Mouse (Mus musculus): ENCODE data around the gene Art5.

Art5 gene

GRCm38 (mm10) chr7:102109171-102109570 is at the start of gene Art5:
Gene Art5 (minus strand): TSS chr7:102109489.
- DNase-seq (ENCODE audit: low read depth, low spot score): no peak

- DNase-seq (ENCODE audit: low read depth, low spot score): no peak
Measured at GRCm38 (mm10) chr7:102153691-102154090, 44.4 kb upstream of the Art5 start.

- DNase-seq (ENCODE audit: low read depth, low spot score): no peak
Measured at GRCm38 (mm10) chr7:102137898-102138297, 28.6 kb upstream of the Art5 start.

GRCm38 (mm10) chr7:102137464-102137863 is 28.2 kb upstream of the Art5 start:
- DNase-seq (ENCODE audit: low read depth, low spot score): no peak

- no peak for DNase-seq (ENCODE audit: low read depth, low spot score)
Measured at GRCm38 (mm10) chr7:102132395-102132794, 23.1 kb upstream of the Art5 start.

GRCm38 (mm10) chr7:102120326-102120725 is 11.0 kb upstream of the Art5 start:
- no peak for DNase-seq (ENCODE audit: low read depth, low spot score)

DNA sequence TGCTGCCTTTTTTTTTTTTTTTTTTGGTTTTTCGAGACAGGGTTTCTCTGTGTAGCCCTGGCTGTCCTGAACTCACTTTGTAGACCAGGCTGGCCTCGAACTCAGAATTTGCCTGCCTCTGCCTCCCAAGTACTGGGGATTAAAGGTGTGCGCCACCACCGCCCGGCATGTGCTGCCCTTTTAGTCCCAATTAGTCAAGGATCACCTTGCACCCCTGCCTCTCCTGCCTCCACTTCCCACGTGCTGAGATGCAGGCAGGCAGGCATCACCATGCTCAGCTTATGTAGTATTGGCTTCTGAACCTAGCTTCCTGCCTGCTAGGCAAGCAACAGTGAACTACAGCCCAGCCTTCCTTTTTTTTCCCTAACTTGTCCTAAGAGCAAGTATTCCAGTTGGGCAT is 8.1 kb upstream of the Art5 start:
- no peak for DNase-seq (ENCODE audit: low read depth, low spot score)

- DNase-seq (ENCODE audit: low read depth, low spot score): no peak
Measured at GRCm38 (mm10) chr7:102116579-102117331, 7.5 kb upstream of the Art5 start, which contains the start of gene Chrna10. Gene Chrna10 (minus strand): TSS chr7:102116828.

DNA sequence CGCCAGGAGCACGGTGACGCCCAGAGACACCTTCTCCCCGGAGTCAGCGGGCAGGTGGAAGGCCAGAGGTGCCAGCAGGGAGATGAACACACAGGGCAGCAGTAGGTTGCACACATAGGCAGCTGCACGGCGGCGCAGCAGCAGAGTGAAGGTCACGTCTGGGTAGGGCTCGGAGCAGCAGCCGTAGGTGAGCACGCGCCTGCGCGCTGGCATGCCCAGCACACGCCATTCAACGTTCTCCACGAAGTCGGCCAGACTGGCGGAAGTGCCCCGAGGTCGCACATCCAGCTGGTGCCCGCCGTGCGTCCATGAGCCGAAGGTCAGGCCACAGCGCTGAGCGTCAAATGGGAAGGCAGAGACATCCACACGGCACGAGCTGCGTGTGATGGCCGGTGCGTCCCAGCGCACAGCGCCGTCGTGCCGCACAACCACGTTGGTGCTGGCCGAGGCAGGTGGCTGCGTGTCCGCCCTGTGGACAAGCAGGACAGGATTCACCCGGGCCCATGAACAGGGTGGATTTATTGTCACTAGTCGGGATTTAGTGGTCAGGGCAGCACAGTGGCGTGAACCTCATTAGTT is 4.0 kb upstream of the Art5 start:
- no peak for DNase-seq (ENCODE audit: low read depth, low spot score)

DNA sequence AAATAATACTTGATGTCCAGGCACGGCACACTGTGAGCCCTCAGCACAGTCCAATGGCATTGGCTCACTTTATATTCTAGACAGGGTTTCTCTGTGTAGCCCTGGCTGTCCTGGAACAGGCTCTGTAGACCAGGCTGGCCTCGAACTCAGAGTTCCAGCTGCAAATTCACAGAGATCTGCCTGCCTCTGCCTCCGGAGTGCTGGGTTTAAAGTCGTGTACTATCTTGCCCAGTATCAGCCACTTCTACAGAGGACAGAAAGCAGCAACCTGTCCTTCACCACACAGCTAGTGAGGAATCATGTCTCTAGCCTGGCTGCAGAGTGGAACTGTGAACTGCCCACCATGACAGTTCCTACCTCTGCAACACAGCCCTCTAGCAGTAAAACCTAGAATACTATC is 457 bp upstream of the Art5 start:
- no peak for DNase-seq (ENCODE audit: low read depth, low spot score)

DNA sequence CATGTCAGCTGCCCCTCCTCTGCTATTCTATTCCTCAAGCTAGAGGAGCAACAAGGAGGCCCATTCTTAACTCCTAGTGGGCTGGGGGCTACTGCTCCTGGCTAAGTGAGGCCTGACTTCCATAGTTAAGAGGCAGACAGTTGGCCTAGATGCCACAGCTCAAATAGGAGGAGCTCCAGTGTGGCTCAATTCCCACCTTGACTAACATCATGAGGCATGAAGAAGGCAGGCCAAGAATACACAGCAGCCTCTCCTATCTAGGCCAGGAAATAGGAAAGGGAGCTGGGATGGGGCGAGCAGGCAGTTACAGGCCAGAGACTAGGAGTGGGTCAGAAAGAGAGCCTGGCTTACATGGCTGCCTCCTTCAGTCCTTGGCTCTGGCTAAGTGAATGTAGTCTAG is 1.1 kb downstream of the Art5 start:
- DNase-seq (ENCODE audit: low read depth, low spot score): no peak

GRCm38 (mm10) chr7:102106700-102107141 is 2.6 kb downstream of the Art5 start:
- no peak for DNase-seq (ENCODE audit: low read depth, low spot score)

DNA sequence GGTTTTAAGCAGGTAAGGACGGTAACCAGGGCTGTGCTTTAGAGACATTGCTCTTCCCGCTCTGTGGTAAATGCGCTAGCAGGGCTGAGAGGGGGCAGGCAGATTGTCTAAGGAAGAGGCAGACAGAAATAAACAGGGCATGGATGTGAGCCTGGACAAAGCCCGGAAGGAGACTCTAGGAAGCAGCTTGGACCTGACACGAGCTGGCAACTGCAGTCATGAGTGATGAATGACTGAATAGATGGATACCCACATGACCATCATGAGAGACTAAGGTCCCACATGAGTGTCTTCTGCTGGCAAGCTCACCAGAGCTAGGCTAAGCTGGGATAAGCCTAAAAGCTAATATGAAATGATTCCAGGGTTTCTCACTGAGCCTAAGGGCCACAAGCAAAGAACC is 5.2 kb downstream of the Art5 start:
- DNase-seq (ENCODE audit: low read depth, low spot score): no peak

- DNase-seq (ENCODE audit: low read depth, low spot score): no peak
Measured at GRCm38 (mm10) chr7:102103555-102103954, 5.7 kb downstream of the Art5 start.

- no peak for DNase-seq (ENCODE audit: low read depth, low spot score)
Measured at GRCm38 (mm10) chr7:102102696-102103095, 6.6 kb downstream of the Art5 start.

DNA sequence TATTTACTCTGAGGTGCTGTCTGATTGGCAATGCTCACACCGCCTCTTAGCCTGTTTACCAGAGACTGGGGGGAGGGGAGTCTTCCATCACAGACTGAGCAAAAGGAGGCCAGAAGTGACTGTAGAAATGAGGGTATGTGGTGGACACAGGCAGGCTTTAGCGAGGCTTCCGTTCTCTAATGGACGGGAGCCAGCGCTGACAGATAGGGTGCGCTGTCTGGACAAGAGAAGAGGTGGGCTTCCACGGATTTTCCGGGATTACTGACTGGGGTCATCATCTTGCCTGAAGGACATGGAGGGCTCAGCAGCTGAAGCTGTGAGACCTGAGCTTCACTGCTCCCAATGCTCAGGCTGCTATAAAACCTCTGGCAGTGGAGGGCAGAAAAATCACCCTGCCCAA is 7.0 kb downstream of the Art5 start:
- DNase-seq (ENCODE audit: low read depth, low spot score): no peak

DNA sequence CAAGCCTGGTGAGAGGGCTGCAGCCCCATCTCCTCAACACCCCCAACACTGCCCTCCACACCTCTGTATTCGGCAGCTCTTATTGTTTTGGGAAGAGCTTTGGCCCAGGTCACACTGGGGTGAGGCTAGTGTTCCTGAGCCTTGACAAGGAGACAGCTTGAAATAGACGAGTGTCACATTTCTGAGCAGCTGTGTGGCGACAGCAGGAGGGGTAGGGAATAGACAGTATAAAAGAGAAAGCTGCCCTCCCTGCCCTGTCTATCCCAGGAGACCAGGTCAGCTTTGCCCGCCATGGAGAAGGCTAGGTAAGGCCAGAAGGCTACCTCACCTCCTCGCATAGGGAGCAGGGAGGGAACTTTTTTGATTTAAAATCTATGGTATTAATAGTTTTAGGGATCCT is 7.8 kb downstream of the Art5 start, which contains the start of gene Art1:
Gene Art1, plus strand, starts transcription at position 257 of the 400 bp plus-strand sequence.
- DNase-seq (ENCODE audit: low read depth, low spot score): no peak

GRCm38 (mm10) chr7:102100868-102101267 is 8.4 kb downstream of the Art5 start:
- no peak for DNase-seq (ENCODE audit: low read depth, low spot score)

GRCm38 (mm10) chr7:102099760-102100661 is 9.3 kb downstream of the Art5 start:
- DNase-seq (ENCODE audit: low read depth, low spot score): no peak

- no peak for DNase-seq (ENCODE audit: low read depth, low spot score)
Measured at GRCm38 (mm10) chr7:102087336-102087735, 22.0 kb downstream of the Art5 start.

- DNase-seq (ENCODE audit: low read depth, low spot score): no peak
Measured at GRCm38 (mm10) chr7:102084041-102084696, 25.1 kb downstream of the Art5 start.

GRCm38 (mm10) chr7:102082816-102083215 is 26.5 kb downstream of the Art5 start, which contains the start of gene Trpc2:
Gene Trpc2 (plus strand): TSS chr7:102083116.
- DNase-seq (ENCODE audit: low read depth, low spot score): no peak

Data from brain, embryonic 18.5 days (tissue).